Mouse (Mus musculus): Measurements from ENCODE around the gene Acads.
"Not testable (repeated sequence)": the region's sequence is repeated elsewhere in the genome, so short reads cannot be mapped to it uniquely, and the experiment has no call there.

Gene Acads

GRCm38 (mm10) chr5:115125211-115125871 is 6.2 kb upstream of the Acads start:
- no peak for DNase-seq (ENCODE audit: low spot score)

- DNase-seq (ENCODE audit: low spot score): no peak
These were observed 5.5 kb upstream of the Acads start for GRCm38 (mm10) chr5:115124690-115125089.

- DNase-seq (ENCODE audit: low spot score): no peak
These were observed 1.8 kb upstream of the Acads start for GRCm38 (mm10) chr5:115120978-115121377.

DNA sequence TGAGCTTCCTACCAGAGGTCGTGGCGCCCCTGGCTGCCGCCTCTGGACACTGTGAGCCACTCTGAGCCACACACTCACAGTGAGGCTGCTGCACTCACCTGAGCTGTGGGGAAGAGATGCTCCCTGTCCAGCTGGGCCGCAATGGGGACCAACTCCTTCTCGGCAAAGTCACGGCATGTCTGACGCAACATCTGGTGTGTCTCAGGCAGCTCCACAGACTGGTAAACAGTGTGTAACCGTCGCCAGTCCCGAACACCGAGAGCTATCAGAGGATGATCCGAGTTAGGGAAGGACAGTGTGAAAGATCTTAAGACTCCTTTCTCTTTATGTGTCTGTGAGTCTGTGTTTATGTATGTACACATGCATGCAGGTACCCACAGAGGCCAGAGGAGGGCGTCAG is 1.7 kb downstream of the Acads start:
- no peak for DNase-seq (ENCODE audit: low spot score)

DNA sequence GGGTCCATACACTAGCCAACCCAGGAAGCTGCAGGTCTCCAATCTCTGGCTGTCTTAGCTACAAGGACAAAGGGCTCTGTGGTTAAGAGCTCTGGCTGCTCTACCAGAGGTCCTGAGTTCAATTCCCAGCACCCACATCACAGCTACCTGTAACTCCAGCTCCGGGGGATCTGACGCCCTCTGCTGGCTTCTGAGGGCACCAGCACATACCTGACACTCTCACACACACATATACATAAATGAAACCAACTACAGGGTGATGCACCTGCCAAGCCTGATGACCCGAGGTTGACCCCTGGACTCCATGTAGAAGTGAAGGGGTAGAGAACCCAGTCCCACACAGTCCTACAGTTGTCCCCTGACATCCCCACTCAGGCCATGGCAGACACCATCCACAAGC is 2.7 kb downstream of the Acads start:
- DNase-seq (ENCODE audit: low spot score): no peak

DNA sequence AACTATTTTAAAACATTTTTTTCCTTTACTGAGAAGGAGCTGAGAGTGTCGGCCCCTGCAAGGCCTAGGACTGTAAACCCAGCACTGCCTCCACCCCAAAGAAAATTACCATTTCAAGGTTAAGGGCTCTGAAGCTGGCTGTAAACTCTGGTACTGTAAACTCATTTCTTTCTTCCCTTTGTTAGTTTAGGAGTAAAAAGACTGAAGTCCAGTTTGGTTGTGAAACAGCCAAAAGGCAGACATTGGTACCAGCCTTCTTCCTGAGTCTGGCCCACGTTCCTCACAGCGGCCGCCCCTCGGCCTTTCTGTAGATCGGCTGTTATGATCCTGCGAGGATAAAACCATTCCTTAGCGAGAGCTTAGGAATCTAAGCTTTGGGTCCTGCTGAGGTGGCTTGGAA is 4.6 kb downstream of the Acads start:
- DNase-seq (ENCODE audit: low spot score): no peak

DNA sequence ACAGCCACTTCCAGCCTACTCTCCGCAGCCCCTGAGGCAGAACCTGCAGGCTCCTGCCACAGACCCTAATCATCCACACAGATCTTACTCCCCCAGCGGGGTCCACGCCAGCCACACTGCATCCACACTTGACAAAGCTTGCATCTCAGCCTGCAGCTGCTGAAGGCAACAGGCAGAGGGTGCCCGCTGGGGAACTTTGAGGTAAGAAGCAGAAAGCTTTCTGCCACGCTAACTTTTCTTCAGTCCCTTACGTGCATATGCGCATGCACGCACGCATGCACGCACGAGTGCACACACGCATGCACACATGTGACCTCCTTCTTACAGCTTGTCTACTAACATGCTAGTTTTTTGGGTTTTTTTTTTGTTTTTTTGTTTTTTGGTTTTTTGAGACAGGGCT is 5.9 kb downstream of the Acads start:
- no peak for DNase-seq (ENCODE audit: low spot score)

DNA sequence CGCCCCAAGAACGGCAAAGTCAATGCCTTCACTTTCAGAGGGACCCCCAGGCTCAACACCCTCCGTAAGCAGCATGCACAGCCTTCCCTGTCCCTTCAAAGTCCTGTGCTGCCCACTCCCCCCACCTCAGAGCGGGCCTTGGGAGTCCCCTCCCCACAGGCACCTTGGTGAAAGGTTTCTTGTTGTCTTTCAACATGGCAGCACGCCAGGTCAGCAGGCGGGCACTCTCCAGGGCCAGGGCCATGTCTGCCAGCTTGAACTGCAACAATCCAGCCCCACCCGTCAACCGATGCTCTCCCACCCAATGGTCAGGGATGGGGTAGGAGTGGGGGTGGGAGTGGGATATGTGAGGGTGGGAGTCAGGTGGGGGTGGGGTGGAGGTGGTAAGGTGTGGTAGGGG is 8.0 kb downstream of the Acads start:
- no peak for DNase-seq (ENCODE audit: low spot score)

- DNase-seq (ENCODE audit: low spot score): not testable (repeated sequence)
These were observed 15.9 kb downstream of the Acads start for GRCm38 (mm10) chr5:115103253-115103652.

- DNase-seq (ENCODE audit: low spot score): no peak
These were observed 16.9 kb downstream of the Acads start for GRCm38 (mm10) chr5:115102231-115102630.

- no peak for DNase-seq (ENCODE audit: low spot score)
These were observed 18.7 kb downstream of the Acads start for GRCm38 (mm10) chr5:115100473-115100872.

DNA sequence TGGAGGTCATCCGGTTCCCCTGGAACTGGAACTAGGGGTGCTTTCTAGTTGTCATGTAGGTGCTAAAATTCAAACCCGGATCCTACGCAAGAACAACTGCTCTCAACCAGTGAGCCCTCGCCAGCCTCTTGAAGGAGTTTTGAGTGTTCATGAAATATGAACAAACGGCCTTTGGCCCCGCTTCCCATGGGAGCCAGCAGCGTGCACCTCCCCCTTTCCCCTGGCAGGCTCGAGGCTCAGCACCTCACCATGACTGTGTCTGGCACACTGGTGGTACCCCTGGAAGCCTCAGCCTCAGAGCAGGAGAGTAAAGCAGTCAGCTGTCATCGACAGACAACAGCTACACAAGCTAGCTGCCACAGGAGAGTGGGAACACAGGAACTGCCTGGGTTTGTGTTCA is 19.2 kb downstream of the Acads start:
- DNase-seq (ENCODE audit: low spot score): no peak

DNA sequence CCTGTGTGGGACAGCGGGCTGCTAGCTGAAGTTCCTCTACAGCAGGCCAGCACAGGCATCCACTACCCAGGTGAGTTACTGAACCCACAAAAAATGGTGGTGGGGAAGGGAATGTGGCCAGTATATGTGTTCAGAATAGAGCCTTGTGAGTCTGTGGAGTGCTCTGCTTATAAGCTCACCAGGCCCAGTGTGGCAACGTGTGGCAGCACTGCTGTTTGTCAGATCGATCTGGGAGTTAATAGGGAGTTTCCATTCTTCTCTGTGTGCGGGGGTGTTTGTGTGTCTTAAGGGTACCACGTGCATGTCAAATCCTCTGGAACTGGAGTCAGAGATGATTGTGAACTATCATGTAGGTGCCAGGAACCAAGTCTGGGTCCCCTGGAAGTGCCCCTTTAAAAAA is 19.6 kb downstream of the Acads start:
- DNase-seq (ENCODE audit: low spot score): no peak

- DNase-seq (ENCODE audit: low spot score): no peak
These were observed 21.0 kb downstream of the Acads start, which contains the start of gene Gm10401 for GRCm38 (mm10) chr5:115098195-115098594. TSS of gene Gm10401 (minus strand) at chr5:115098295.

- no peak for DNase-seq (ENCODE audit: low spot score)
These were observed 27.4 kb downstream of the Acads start for GRCm38 (mm10) chr5:115091776-115092175.

- no peak for DNase-seq (ENCODE audit: low spot score)
These were observed 28.1 kb downstream of the Acads start for GRCm38 (mm10) chr5:115091015-115091414.

- no peak for DNase-seq (ENCODE audit: low spot score)
These were observed 29.4 kb downstream of the Acads start for GRCm38 (mm10) chr5:115089592-115090268.

DNA sequence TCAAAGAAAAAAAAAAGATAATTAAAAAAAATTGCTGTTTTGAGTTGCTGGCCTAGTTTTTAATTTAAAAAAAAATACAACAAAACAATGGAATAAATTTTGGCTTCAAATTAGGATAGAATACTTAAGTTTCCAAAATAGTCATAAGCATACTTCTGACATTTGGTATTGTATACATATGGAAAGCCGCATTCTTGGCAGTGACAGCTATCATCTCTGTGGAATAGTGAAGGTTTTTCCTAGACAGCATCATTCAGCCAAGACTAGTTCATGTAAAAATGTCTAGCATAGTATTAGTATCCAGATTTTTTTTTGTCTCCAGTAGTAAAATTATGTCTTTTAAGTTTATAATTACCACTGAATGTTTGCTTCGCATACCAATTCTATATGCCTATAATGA is 33.5 kb downstream of the Acads start:
- no peak for DNase-seq (ENCODE audit: low spot score)

DNA sequence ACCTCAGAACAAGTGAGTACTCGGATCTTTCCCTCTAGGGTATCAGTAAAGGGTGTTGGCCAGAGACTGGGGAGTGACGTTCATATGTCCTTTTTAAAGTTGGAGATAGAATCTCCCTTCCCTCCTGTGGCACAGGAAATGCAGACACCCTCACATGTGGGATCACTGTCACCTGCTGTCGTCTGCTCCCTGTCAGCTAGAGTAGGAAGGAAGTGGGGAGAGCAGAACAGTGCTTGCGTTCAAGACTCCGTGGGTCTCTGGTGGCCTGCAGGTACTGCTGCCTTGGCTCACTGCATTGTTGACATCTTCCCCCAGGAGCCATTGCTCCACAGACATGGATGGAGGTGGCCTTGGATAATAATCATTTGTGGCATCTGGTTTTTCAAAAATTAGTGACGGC is 35.7 kb downstream of the Acads start:
- no peak for DNase-seq (ENCODE audit: low spot score)

DNA sequence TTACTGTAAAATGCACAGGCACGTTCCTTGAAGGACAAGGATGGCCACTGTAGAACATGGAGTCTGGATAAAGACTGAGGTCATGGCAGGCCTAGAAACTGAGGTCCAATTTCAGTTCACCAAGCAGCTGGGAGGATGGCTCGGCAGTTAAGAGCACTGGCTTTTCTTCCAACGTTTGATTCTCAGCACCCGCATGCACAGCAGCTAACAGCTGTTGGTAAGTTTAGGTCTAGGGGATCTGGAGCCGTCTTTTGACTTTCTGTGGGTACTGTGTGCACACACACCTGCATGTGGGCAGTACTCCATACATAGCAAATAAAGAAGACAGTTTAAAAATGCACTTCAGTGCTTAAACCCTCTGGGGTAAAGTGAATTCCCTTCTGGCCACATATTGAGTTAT is 37.5 kb downstream of the Acads start:
- DNase-seq (ENCODE audit: low spot score): no peak

DNA sequence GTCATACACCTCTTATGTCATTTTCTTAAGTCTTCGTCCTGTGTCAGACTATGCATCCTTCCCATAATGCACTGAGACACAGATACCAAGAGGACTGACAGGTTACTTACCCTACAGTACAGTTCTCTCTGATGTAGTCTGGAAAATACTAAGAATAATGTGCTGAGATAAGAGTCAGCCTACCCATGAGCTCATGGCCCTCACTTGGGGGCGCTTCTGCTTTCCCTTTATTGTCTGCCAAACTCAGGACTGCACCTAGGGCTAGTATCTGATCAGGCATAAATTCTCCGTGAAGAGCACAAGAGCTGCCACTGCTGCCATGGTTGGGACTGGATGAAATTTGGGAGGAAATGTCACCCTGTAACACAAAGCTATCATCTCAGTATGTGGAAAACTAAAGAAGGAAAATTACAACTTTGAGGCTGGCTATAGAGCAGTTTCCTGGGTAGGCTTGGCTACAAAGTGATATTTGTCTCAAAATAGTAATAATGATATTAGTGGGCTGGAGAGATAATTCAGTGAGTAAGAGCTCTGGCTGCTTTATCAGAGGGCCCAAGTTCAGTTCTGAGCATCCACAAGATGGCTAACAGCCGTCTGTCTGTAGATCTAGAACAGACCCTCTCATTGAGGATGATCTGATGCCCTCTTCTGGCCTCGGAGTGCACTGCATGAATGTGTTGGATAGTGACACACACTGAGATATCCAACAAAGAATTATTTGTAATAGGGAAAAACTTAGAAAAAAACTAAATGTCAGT is 42.8 kb downstream of the Acads start:
- DNase-seq (ENCODE audit: low spot score): no peak

DNA sequence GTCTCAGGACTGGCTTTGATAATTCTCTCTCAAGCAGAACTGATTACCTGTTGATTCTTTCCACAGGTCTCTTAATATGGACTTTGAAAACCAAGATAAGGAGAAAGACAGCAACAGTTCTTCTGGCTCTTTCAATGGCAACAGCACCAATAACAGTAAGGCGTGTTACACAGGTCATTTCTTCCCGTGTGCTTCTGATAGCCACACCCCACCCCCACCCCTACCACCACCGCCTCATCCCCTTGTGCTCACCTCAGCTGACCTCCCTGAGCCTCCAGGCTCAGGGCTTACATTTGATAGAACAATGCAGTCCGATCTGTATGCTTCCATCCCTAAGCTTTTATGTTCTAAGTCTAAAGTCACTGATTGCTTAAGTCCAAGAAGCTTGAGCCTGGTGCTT is 44.4 kb downstream of the Acads start:
- no peak for DNase-seq (ENCODE audit: low spot score)

DNA sequence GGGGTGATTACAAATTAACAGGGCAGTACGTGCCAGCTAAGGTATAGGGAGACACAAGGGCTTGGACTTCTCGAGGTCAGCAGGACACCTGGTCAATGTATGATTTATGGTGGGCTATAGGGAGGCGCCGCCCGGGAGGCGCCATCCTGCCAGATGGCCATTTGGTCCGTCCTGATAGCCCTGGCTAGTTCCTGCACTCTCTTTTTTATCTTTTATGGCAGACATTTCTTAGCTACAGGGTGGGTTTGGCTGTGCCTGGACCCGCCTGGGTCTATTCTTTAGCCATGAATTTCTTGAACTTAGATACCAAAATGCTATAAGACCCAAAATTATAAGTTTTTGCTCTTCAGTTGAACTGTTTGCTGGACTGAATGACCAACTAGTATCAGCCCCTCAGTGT is 45.8 kb downstream of the Acads start:
- not testable (repeated sequence) for DNase-seq (ENCODE audit: low spot score)
